Mouse (Mus musculus) lung, adult 2 months (tissue): ENCODE measurements around the gene Sun2. TPM values are rescaled to one million over a fixed set of nuclear protein-coding genes. Genes with fewer than 3 reads are reported as not detected.

Experiments used
- DNase-seq: peaks from one replicate; pipeline ENCODE4 v3.0.0; 2022
- H3K4me1 ChIP-seq: fragments of 200-500 bp; 2 replicates; pipeline ENCODE4 v1.6.1; 2011; ENCODE audit warnings: low read length; ENCODE audit not compliant: control insufficient read depth, insufficient read depth
- H3K4me3 ChIP-seq: fragments of 200-500 bp; replicated peaks from 2 replicates; pipeline ENCODE3; 2011; ENCODE audit warnings: low read depth, mild to moderate bottlenecking, control low read depth, low read length; ENCODE audit errors: extremely low read depth
- CTCF ChIP-seq: fragments of 200-500 bp; IDR thresholded peaks from 2 replicates; pipeline ENCODE4 v1.5.1; 2011; ENCODE audit warnings: mild to moderate bottlenecking, low read length, control low read depth; ENCODE audit not compliant: insufficient read depth
- POLR2A ChIP-seq: fragments of 200-500 bp; IDR thresholded peaks from 2 replicates; pipeline ENCODE4 v1.6.1; 2011; ENCODE audit warnings: low read depth, mild to moderate bottlenecking, control low read depth, low read length, borderline replicate concordance; ENCODE audit errors: extremely low read depth
- WGBS: fragments of 180-500 bp; shearing (Covaris S2); methylation state at CpG from one replicate; pipeline ENCODE4 v1.1.7; 2018; 5-methylcytosine and 5-hydroxymethylcytosine counted together
- polyA plus RNA-seq: library from polyadenylated mRNA; depleted of rRNA; stranded (reverse); fragments of >200 nt; gene quantifications from 2 replicates; pipeline ENCODE4 v1.2.3, GENCODE M21; 2012; rRNA removed

Sun2 gene
- polyA plus RNA-seq, 1 experiment, result 88.6 TPM

DNA sequence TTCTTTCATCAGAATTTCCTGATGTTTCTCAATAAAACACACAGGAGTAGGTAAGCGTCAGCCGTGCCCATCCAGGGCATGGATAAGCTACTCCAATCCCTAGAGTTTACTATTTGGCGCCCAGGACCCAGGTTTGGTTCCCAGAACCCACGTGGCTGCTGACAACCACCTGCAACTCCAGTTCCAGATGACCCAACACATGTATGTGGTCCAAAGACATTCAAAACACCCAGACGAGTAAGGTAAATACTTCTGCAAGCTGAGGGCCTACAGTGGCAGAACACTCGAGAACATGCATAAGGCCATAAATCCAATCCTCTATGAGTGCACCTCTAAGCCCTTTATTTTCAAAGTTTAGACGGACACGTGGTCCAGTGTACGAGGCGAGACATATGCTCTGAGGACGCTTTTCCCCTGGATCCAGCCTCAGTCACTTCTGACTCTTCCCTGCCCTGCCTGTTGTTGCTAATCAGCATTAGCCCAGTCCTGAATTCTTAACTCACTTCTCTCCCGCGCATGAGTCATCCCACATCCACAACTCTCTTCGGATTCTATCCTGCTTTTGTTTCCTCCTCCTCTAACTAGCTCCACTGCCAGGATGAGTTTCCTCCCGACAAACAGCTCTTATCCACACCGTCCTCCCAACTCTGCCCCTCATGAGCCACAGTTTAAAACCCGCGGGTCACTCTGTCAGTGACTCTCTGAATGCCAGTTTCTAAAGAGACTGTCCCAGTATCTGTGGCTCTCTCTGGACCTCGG is 58.5 kb downstream of the Sun2 start:
- WGBS, result 54% methylated on average over 19 of the region's 19 CpGs
- DNase-seq, result no peak
- no peak overlapping the region for H3K4me3 ChIP-seq

DNA sequence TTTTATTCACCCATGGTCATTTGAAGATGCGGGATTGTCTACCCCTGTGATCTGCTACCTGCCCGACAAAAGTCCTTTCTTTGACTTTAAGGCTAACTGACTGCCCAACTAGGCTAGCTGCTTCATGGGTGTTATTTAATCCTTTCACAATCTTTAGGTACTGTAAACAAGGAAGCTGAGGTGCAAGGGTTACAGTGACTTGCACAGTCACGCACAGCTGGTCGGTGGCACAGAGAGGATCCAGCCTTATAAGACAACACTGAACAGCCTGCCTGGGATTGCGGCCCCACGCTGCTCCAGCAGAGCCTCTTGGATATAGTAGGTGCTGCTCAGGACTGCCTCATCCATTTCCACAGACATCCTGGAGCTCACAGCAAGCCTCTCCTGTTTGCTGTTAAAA is 59.2 kb downstream of the Sun2 start:
- 65% methylated on average over 6 of the region's 6 CpGs for WGBS
- Histone ChIP-seq H3K4me1 (peaks cover 23% of the 10 kb centered on the region), H3K4me3 (no peak overlapping the region)
- DNase-seq, result no peak
- TF ChIP-seq POLR2A (no peak), CTCF (no peak)

More for the DNA sequence above, 58.5 kb downstream of the Sun2 start:
- H3K4me1 ChIP-seq, result peaks cover 26% of the 10 kb centered on the region
- no peak for TF ChIP-seq POLR2A

DNA sequence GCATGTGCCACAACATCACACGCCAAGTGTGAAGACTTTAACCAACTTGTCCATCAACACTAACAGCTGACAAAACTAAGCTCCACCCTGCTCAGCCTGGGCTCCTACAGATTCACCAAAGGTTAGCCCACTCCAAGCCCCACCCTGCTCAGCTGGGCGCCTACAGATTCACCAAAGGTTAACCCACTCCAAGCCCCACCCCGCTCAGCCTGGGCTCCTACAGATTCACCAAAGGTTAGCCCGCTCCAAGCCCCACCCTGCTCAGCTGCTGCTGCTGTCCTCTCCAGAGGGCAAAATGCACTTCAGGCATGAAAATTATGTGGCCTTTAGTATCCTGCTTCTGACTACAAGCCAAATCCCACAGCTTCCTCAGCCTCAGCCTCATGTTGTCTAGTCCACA is 60.4 kb downstream of the Sun2 start:
- TF ChIP-seq POLR2A, result no peak
- TF ChIP-seq CTCF, result no peak
- no peak for DNase-seq
- Histone ChIP-seq H3K4me3 (no peak overlapping the region), H3K4me1 (peaks cover 22% of the 10 kb centered on the region)
- WGBS, result 84% methylated on average over 4 of the region's 4 CpGs

DNA sequence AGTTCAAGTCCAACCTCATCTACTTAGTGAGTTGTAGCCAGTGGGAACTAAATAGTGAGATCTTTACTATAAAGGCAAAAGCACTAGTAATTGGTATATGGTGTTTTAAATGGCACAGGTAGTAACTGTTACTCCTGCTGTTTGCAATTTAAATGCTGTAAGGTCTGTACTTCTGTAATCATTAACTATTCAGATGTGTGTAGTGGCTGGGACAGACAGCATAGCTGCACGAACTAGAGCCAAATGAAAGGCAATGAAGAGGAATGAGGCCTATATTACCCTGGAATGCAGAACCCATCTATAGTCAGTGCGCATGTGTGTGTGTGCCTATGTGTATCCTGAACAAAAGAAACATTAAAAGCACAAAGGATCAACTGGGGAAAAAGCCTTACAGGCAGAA is 64.4 kb downstream of the Sun2 start:
- no peak for DNase-seq
- 74% methylated on average over 2 of the region's 2 CpGs for WGBS
- TF ChIP-seq CTCF (no peak), POLR2A (no peak)
- Histone ChIP-seq H3K4me3 (no peak overlapping the region), H3K4me1 (no peaks in the 10 kb centered on the region)

Other genes with a start within 250 kb of the Sun2 start
- not detected in 2 replicates for gene Kcnj4, start 237.3 kb downstream of the Sun2 start, polyA plus RNA-seq
- 16.9 and 19.4 TPM in 2 replicates for gene Kdelr3, start 226.1 kb downstream of the Sun2 start, polyA plus RNA-seq
- gene Ddx17, start 195.8 kb downstream of the Sun2 start, polyA plus RNA-seq, result 255 and 299 TPM in 2 replicates
- 0.10 and 0.12 TPM in 2 replicates for gene Dmc1, start 137.4 kb downstream of the Sun2 start, polyA plus RNA-seq
- gene Fam227a, start 83.6 kb downstream of the Sun2 start, polyA plus RNA-seq, result 2.1 and 4.2 TPM in 2 replicates
- gene Cby1, start 83.3 kb downstream of the Sun2 start, polyA plus RNA-seq, result 10.2 and 18.2 TPM in 2 replicates
- 21.3 and 31.9 TPM in 2 replicates for gene Tomm22, start 71.7 kb downstream of the Sun2 start, polyA plus RNA-seq
- 16.3 and 22.2 TPM in 2 replicates for gene Josd1, start 54.6 kb downstream of the Sun2 start, polyA plus RNA-seq
- 33.4 and 37.3 TPM in 2 replicates for gene Gtpbp1, start 51.7 kb downstream of the Sun2 start, polyA plus RNA-seq
- 51.1 and 51.2 TPM in 2 replicates for gene Dnal4, start 35.3 kb upstream of the Sun2 start, polyA plus RNA-seq
- gene Nptxr, start 62.2 kb upstream of the Sun2 start, polyA plus RNA-seq, result 3.1 and 3.7 TPM in 2 replicates
- 0.50 and 1.4 TPM in 2 replicates for gene Npcd, start 91.7 kb upstream of the Sun2 start, polyA plus RNA-seq
- 87.3 and 94.1 TPM in 2 replicates for gene Cbx6, start 92.2 kb upstream of the Sun2 start, polyA plus RNA-seq
- gene Apobec3, start 149.1 kb upstream of the Sun2 start, polyA plus RNA-seq, result 29.7 and 36.7 TPM in 2 replicates
- 72.5 and 75.9 TPM in 2 replicates for gene Cbx7, start 228.6 kb upstream of the Sun2 start, polyA plus RNA-seq